Mouse (Mus musculus) neural tube, embryonic 11.5 days (tissue): ENCODE measurements at regions not wholly inside any gene's neighbourhood (a gene's known extent, or its start where the extent isn't known, plus 50 kb on each side); places are given as distances from the start of the nearest gene placed in this dataset.

Source experiments
- ATAC-seq: fragments of 200-750 bp; cut with Nextera tagmentation; 2 replicates; pipeline ENCODE4 v1.8.0; 2017; ENCODE audit warnings: moderate number of reproducible peaks, mild to moderate bottlenecking, moderate TSS enrichment, moderate library complexity; ENCODE audit not compliant: insufficient read depth, low FRiP score, low TSS enrichment
- DNase-seq: peaks from one replicate; pipeline ENCODE4 v3.0.0-alpha.2; 2015; ENCODE audit warnings: low spot score
- H3K27ac ChIP-seq: fragments of 300-500 bp; sonication (generic); 2 replicates; pipeline ENCODE4 v1.5.1; 2014; ENCODE audit warnings: low read depth, mild to moderate bottlenecking, low read length
- H3K27me3 ChIP-seq: fragments of 300-500 bp; sonication (generic); 2 replicates; pipeline ENCODE4 v1.6.1; 2014; ENCODE audit warnings: mild to moderate bottlenecking, low read length, mixed read lengths; ENCODE audit not compliant: control insufficient read depth, insufficient read depth
- H3K36me3 ChIP-seq: fragments of 300-500 bp; sonication (generic); 2 replicates; pipeline ENCODE4 v1.6.1; 2014; ENCODE audit warnings: mild to moderate bottlenecking, low read length, moderate library complexity, mixed read lengths; ENCODE audit not compliant: control insufficient read depth, insufficient read depth
- H3K4me1 ChIP-seq: fragments of 300-500 bp; sonication (generic); 2 replicates; pipeline ENCODE4 v1.6.1; 2014; ENCODE audit warnings: low read length, mixed read lengths; ENCODE audit not compliant: control insufficient read depth, insufficient read depth
- H3K4me2 ChIP-seq: fragments of 300-500 bp; sonication (generic); 2 replicates; pipeline ENCODE4 v1.6.1; 2014; ENCODE audit warnings: low read depth, mild to moderate bottlenecking, moderate library complexity
- H3K4me3 ChIP-seq: fragments of 300-500 bp; sonication (generic); 2 replicates; pipeline ENCODE4 v1.5.1; 2014; ENCODE audit warnings: low read depth, low read length
- H3K9ac ChIP-seq: fragments of 300-500 bp; sonication (generic); 2 replicates; pipeline ENCODE4 v1.6.1; 2014; ENCODE audit warnings: mild to moderate bottlenecking, low read length
- H3K9me3 ChIP-seq: fragments of 300-500 bp; sonication (generic); 2 replicates; pipeline ENCODE4 v1.6.1; 2016; ENCODE audit warnings: low read length; ENCODE audit not compliant: control insufficient read depth
- WGBS: fragments of 180-500 bp; shearing (Covaris S2); extraction: QIAGEN DNeasy Blood & Tissue Kit; methylation state at CpG from one replicate; pipeline ENCODE4 v1.1.7; 2014; 5-methylcytosine and 5-hydroxymethylcytosine counted together

GRCm38 (mm10) chr9:74671356-74671952 is 190.3 kb upstream of the Onecut1 start:
- H3K9ac ChIP-seq, result no peak overlapping the region
- WGBS, result 89% methylated on average over 4 of the region's 4 CpGs
- ATAC-seq, result no peak

GRCm38 (mm10) chr9:74672261-74672660 is 189.5 kb upstream of the Onecut1 start:
- no peak for ATAC-seq
- WGBS, result 88% methylated on average over 7 of the region's 7 CpGs

More at GRCm38 (mm10) chr9:74671356-74671952, 190.3 kb upstream of the Onecut1 start:
- Histone ChIP-seq H3K9me3 (no peaks in the 10 kb centered on the region), H3K36me3 (no peaks in the 10 kb centered on the region), H3K27ac (no peak overlapping the region), H3K4me1 (no peaks in the 10 kb centered on the region), H3K4me2 (no peak overlapping the region), H3K4me3 (no peak overlapping the region), H3K27me3 (no peaks in the 10 kb centered on the region)
- DNase-seq, result no peak

DNA sequence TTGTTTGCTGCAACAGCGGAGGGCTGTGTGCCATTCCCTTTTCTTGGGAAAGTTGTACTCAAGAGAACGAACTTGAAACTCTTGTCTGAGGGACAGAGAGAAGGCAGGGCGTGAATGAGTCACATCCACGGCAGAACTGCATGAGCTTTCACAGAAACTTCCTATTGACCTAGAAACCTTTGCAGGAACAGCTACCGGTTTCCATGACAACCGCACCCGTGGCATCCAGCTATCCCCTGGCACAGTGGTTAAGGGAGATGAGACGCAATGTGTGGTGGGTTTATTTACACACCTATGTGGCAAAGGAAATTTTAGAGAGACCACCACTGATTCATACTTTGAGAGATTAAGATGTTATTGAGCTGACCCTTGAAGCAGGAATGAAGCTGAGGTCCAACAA is 163.5 kb upstream of the Onecut1 start:
- Histone ChIP-seq H3K36me3 (no peaks in the 10 kb centered on the region), H3K9me3 (no peaks in the 10 kb centered on the region), H3K27me3 (no peaks in the 10 kb centered on the region), H3K27ac (no peak overlapping the region), H3K4me3 (no peak overlapping the region), H3K4me2 (no peak overlapping the region), H3K4me1 (no peaks in the 10 kb centered on the region), H3K9ac (no peak overlapping the region)
- ATAC-seq, result no peak
- no peak for DNase-seq
- WGBS, result 65% methylated on average over 8 of the region's 8 CpGs

More at GRCm38 (mm10) chr9:74672261-74672660, 189.5 kb upstream of the Onecut1 start:
- no peaks in the 10 kb centered on the region for H3K4me1 ChIP-seq
- H3K9ac ChIP-seq, result no peak overlapping the region
- H3K27ac ChIP-seq, result no peak overlapping the region
- DNase-seq, result no peak
- no peak overlapping the region for H3K4me3 ChIP-seq
- no peaks in the 10 kb centered on the region for H3K36me3 ChIP-seq
- no peaks in the 10 kb centered on the region for H3K9me3 ChIP-seq
- no peaks in the 10 kb centered on the region for H3K27me3 ChIP-seq
- H3K4me2 ChIP-seq, result no peak overlapping the region

GRCm38 (mm10) chr9:74705698-74706097 is 156.0 kb upstream of the Onecut1 start:
- no peak overlapping the region for H3K4me3 ChIP-seq
- no peaks in the 10 kb centered on the region for H3K9me3 ChIP-seq
- H3K27ac ChIP-seq, result peak overlapping the region; percentile 62; the same call in 1 of the 2 replicates
- H3K4me2 ChIP-seq, result no peak overlapping the region
- no peaks in the 10 kb centered on the region for H3K4me1 ChIP-seq
- WGBS, result 37% methylated on average over 4 of the region's 4 CpGs
- ATAC-seq (no peak), DNase-seq (no peak)
- H3K9ac ChIP-seq, result no peak overlapping the region
- no peaks in the 10 kb centered on the region for H3K36me3 ChIP-seq
- H3K27me3 ChIP-seq, result no peaks in the 10 kb centered on the region

- ATAC-seq (no peak), DNase-seq (no peak)
- Histone ChIP-seq H3K4me1 (no peaks in the 10 kb centered on the region), H3K27ac (no peak overlapping the region), H3K27me3 (no peaks in the 10 kb centered on the region), H3K36me3 (no peaks in the 10 kb centered on the region), H3K4me3 (no peak overlapping the region), H3K4me2 (no peak overlapping the region), H3K9ac (no peak overlapping the region), H3K9me3 (no peaks in the 10 kb centered on the region)
- 72% methylated on average over 1 of the region's 1 CpGs for WGBS
Observed at GRCm38 (mm10) chr9:74707608-74708007, 154.1 kb upstream of the Onecut1 start.

DNA sequence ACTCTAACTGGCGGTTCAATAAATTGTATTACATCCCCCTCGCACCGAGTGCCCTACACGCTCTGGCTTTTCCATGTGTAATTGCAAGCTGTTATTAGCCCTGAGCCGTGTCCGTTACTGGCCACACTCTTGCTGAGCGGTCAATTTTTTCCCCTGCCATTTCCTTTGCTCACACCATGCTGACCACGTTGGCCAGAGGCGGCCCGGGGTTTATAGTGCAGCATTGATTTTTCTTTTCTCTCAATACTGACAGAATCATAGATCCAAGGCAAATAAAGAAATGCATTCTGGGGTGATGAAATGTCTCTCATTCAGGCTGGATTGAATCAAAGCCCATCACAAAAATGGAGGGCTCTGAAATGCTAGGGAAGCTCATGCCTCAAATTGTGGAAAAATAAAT is 150.0 kb upstream of the Onecut1 start:
- WGBS, result 82% methylated on average over 10 of the region's 10 CpGs
- Histone ChIP-seq H3K27me3 (no peaks in the 10 kb centered on the region), H3K9ac (no peak overlapping the region), H3K4me1 (no peaks in the 10 kb centered on the region), H3K9me3 (no peaks in the 10 kb centered on the region), H3K4me2 (no peak overlapping the region), H3K36me3 (no peaks in the 10 kb centered on the region), H3K27ac (no peak overlapping the region), H3K4me3 (no peak overlapping the region)
- DNase-seq (no peak), ATAC-seq (no peak)

GRCm38 (mm10) chr9:74732451-74732850 is 129.3 kb upstream of the Onecut1 start:
- WGBS, result 82% methylated on average over 5 of the region's 5 CpGs
- ATAC-seq, result no peak
- no peak overlapping the region for H3K27ac ChIP-seq

DNA sequence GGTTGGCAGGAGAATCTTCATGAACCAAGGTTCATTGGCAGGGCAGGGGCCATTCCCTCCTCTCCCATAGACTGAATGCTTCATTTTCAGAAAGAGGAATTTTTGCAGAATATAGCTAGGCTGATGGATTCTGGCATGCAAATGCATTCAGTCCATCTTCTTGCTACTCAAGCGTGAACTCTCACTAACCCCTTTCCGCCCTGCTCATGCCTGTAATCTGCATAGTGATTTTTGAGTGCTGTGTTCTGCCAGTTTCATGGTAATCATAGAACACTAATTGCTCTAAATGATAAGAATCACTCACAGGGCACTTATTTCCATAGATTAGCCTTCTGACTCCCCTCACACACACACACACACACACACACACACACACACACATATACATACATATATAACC is 119.8 kb upstream of the Onecut1 start:
- no peak overlapping the region for H3K4me3 ChIP-seq
- H3K4me1 ChIP-seq, result no peaks in the 10 kb centered on the region
- H3K27ac ChIP-seq, result no peak overlapping the region
- H3K9ac ChIP-seq, result no peak overlapping the region
- no peak overlapping the region for H3K4me2 ChIP-seq
- WGBS, result 97% methylated on average over 2 of the region's 2 CpGs
- H3K27me3 ChIP-seq, result no peaks in the 10 kb centered on the region
- ATAC-seq (no peak), DNase-seq (no peak)
- no peaks in the 10 kb centered on the region for H3K36me3 ChIP-seq
- H3K9me3 ChIP-seq, result no peaks in the 10 kb centered on the region

More at GRCm38 (mm10) chr9:74732451-74732850, 129.3 kb upstream of the Onecut1 start:
- DNase-seq, result no peak
- H3K9ac ChIP-seq, result no peak overlapping the region
- H3K4me2 ChIP-seq, result no peak overlapping the region
- no peaks in the 10 kb centered on the region for H3K36me3 ChIP-seq
- H3K27me3 ChIP-seq, result no peaks in the 10 kb centered on the region
- no peaks in the 10 kb centered on the region for H3K4me1 ChIP-seq
- H3K9me3 ChIP-seq, result no peaks in the 10 kb centered on the region
- no peak overlapping the region for H3K4me3 ChIP-seq

- H3K9ac ChIP-seq, result no peak overlapping the region
- H3K9me3 ChIP-seq, result no peaks in the 10 kb centered on the region
- no peak for DNase-seq
- no peak overlapping the region for H3K4me3 ChIP-seq
- no peak overlapping the region for H3K4me2 ChIP-seq
- no peak for ATAC-seq
- H3K4me1 ChIP-seq, result no peaks in the 10 kb centered on the region
- H3K27me3 ChIP-seq, result no peaks in the 10 kb centered on the region
- WGBS, result 78% methylated on average over 7 of the region's 7 CpGs
- no peak overlapping the region for H3K27ac ChIP-seq
- H3K36me3 ChIP-seq, result no peaks in the 10 kb centered on the region
Observed at GRCm38 (mm10) chr9:74747886-74748285, 113.8 kb upstream of the Onecut1 start.
